Mouse (Mus musculus): ENCODE measurements around the gene Tnip2.
A peak's percentile ranks its signal among the peaks of the same experiment; 100 is the strongest.

Tnip2 gene

GRCm38 (mm10) chr5:34523958-34524485 lies 10.2 kb upstream of the Tnip2 start:
- no peak for DNase-seq (ENCODE audit: low read depth)

- no peak for DNase-seq (ENCODE audit: low read depth)
Observed at GRCm38 (mm10) chr5:34521337-34521736, 7.5 kb upstream of the Tnip2 start.

GRCm38 (mm10) chr5:34520458-34521209 lies 6.8 kb upstream of the Tnip2 start:
- no peak for DNase-seq (ENCODE audit: low read depth)

- no peak for DNase-seq (ENCODE audit: low read depth)
Observed at GRCm38 (mm10) chr5:34519389-34519910, 5.7 kb upstream of the Tnip2 start.

- peak; percentile 89 for DNase-seq (ENCODE audit: low read depth)
Observed at GRCm38 (mm10) chr5:34517913-34518312, 4.1 kb upstream of the Tnip2 start.

- no peak for DNase-seq (ENCODE audit: low read depth)
Observed at GRCm38 (mm10) chr5:34515096-34515495, 1.3 kb upstream of the Tnip2 start.

- DNase-seq (ENCODE audit: low read depth) = no peak
Observed at GRCm38 (mm10) chr5:34514218-34514566, 401 bp upstream of the Tnip2 start.

GRCm38 (mm10) chr5:34512486-34512885 lies 1.3 kb downstream of the Tnip2 start:
- no peak for DNase-seq (ENCODE audit: low read depth)

- DNase-seq (ENCODE audit: low read depth) = no peak
Observed at GRCm38 (mm10) chr5:34502821-34503220, 11.0 kb downstream of the Tnip2 start.

- DNase-seq (ENCODE audit: low read depth) = no peak
Observed at GRCm38 (mm10) chr5:34502411-34502810, 11.4 kb downstream of the Tnip2 start.

- DNase-seq (ENCODE audit: low read depth) = no peak
Observed at GRCm38 (mm10) chr5:34501588-34501987, 12.2 kb downstream of the Tnip2 start.

- no peak for DNase-seq (ENCODE audit: low read depth)
Observed at GRCm38 (mm10) chr5:34500886-34501285, 12.9 kb downstream of the Tnip2 start.

GRCm38 (mm10) chr5:34496745-34497144 lies 17.0 kb downstream of the Tnip2 start:
- DNase-seq (ENCODE audit: low read depth) = no peak

GRCm38 (mm10) chr5:34489418-34489787 lies 24.4 kb downstream of the Tnip2 start:
- DNase-seq (ENCODE audit: low read depth) = no peak

- DNase-seq (ENCODE audit: low read depth) = no peak
Observed at GRCm38 (mm10) chr5:34488741-34489417, 24.9 kb downstream of the Tnip2 start.

- no peak for DNase-seq (ENCODE audit: low read depth)
Observed at GRCm38 (mm10) chr5:34487320-34488090, 26.3 kb downstream of the Tnip2 start.

- DNase-seq (ENCODE audit: low read depth) = no peak
Observed at GRCm38 (mm10) chr5:34485731-34486130, 28.1 kb downstream of the Tnip2 start.

- peak; percentile 43 for DNase-seq (ENCODE audit: low read depth)
Observed at GRCm38 (mm10) chr5:34480926-34481325, 32.9 kb downstream of the Tnip2 start.

- no peak for DNase-seq (ENCODE audit: low read depth)
Observed at GRCm38 (mm10) chr5:34468039-34468775, 45.6 kb downstream of the Tnip2 start.

- no peak for DNase-seq (ENCODE audit: low read depth)
Observed at GRCm38 (mm10) chr5:34466648-34467047, 47.1 kb downstream of the Tnip2 start.

GRCm38 (mm10) chr5:34466079-34466478 lies 47.7 kb downstream of the Tnip2 start:
- no peak for DNase-seq (ENCODE audit: low read depth)

- no peak for DNase-seq (ENCODE audit: low read depth)
Observed at GRCm38 (mm10) chr5:34461841-34462240, 52.0 kb downstream of the Tnip2 start.

All from NIH3T3 (cell line).